Mouse (Mus musculus) midbrain, embryonic 10.5 days (tissue): ENCODE measurements at regions not wholly inside any gene's neighbourhood (a gene's known extent, or its start where the extent isn't known, plus 50 kb on each side); places are given as distances from the start of the nearest gene placed in this dataset.
"Not testable (repeated sequence)": the region's sequence is repeated elsewhere in the genome, so short reads cannot be mapped to it uniquely, and the experiment has no call there.

Experiments
- DNase-seq: peaks from one replicate; pipeline ENCODE4 v3.0.0-alpha.2; 2017; ENCODE audit warnings: low spot score
- H3K27ac ChIP-seq: fragments of 300-500 bp; sonication (generic); replicated peaks from 2 replicates; pipeline ENCODE4 v1.5.1; 2016; ENCODE audit warnings: mild to moderate bottlenecking
- H3K27me3 ChIP-seq: fragments of 300-500 bp; sonication (generic); 2 replicates; pipeline ENCODE4 v1.6.1; 2016; ENCODE audit warnings: low read depth, mild to moderate bottlenecking; ENCODE audit not compliant: poor library complexity, severe bottlenecking
- H3K36me3 ChIP-seq: fragments of 300-500 bp; sonication (generic); 2 replicates; pipeline ENCODE4 v1.6.1; 2016; ENCODE audit warnings: mild to moderate bottlenecking, moderate library complexity
- H3K4me1 ChIP-seq: fragments of 300-500 bp; sonication (generic); 2 replicates; pipeline ENCODE4 v1.6.1; 2016
- H3K4me3 ChIP-seq: fragments of 300-500 bp; sonication (generic); 2 replicates; pipeline ENCODE4 v1.5.1; 2016; ENCODE audit warnings: mild to moderate bottlenecking, moderate library complexity
- H3K9me3 ChIP-seq: fragments of 300-500 bp; sonication (generic); replicated peaks from 2 replicates; pipeline ENCODE4 v1.6.1; 2016; ENCODE audit warnings: mild to moderate bottlenecking
- WGBS: fragments of 180-500 bp; shearing (Covaris S2); methylation state at CpG from one replicate; pipeline ENCODE4 v1.1.7; 2016; 5-methylcytosine and 5-hydroxymethylcytosine counted together

DNA sequence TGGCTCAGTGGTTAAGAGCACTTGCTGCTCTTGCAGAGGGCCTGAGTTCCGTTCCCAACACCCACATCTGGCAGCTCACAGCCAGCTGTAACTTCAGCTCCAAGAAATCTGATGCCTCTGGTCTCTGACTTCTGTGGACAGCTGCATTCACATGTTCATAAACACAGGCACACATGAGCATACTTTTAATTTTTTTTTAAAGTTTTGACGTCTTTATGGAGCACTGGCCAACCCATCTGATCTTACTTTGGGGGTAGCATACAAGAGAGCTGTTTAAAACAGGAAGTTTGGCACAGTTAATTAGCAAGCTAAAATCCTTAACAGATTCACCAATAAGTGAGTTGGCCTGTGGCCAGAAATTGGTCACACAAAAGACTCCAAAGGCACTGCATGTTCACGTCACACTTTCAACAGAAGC is 81.2 kb upstream of the Atl2 start:
- no peaks in the 10 kb centered on the region for H3K9me3 ChIP-seq
- no peaks in the 10 kb centered on the region for H3K36me3 ChIP-seq
- H3K4me3 ChIP-seq, result no peak overlapping the region
- no peaks in the 10 kb centered on the region; the same call in 1 of the 2 replicates for H3K27me3 ChIP-seq
- H3K4me1 ChIP-seq, result peaks cover 33% of the 10 kb centered on the region
- 81% methylated on average over 3 of the region's 3 CpGs for WGBS
- no peak overlapping the region for H3K27ac ChIP-seq
- no peak for DNase-seq

DNA sequence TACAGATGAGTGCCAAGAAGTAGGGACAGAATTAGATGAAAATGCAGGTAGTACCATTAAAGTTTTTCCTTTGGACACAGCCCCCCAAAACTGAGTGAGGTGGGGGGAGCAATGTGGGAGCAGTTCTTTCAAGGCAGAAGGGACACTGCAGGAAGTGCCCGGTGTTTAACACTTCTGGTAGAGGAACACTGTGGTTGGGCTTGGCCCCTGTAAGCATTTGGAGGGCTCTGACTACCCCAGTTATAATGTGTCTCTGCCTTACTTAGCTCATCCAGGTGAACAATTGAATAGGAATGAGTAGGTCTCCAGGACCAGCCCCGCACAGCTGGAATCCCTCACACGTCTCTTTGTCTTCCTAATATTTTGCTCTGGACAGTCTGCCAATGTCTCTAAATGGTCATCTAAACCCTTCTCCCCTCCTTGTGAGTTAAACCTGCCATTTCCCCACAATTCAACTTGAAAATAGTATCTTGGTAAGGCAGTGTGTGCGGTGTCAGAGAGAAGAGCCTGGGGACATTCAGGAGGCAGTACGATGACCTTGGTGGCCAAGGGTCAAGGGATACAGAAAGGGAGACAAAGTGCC is 80.7 kb upstream of the Atl2 start:
- WGBS, result 83% methylated on average over 5 of the region's 5 CpGs
- Histone ChIP-seq H3K9me3 (no peaks in the 10 kb centered on the region), H3K4me1 (peaks cover 28% of the 10 kb centered on the region), H3K27ac (no peak overlapping the region), H3K36me3 (no peaks in the 10 kb centered on the region), H3K4me3 (peak overlapping the region; percentile 31), H3K27me3 (no peaks in the 10 kb centered on the region; the same call in 1 of the 2 replicates)
- no peak for DNase-seq

DNA sequence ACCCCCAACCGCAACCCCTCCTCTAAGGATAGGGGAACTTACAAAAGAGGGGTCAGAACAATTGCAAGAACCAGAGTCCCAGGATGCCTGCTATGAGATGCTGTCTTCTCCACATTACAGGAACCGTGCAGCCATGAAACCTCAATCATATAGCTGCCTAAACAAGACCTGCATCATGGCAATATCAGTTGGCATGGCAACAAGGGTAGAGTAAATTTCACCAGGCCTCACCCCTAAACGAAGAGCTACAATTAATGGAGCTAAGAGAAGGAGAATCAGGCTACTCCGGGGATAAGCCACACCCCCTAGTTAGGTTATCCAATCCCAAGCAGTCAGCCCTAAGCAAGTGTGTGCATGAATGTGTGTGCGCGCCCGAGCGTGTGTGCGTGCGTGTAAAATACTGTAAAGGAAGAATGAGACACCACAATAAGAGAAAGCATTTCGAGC is 80.1 kb upstream of the Atl2 start:
- Histone ChIP-seq H3K27ac (no peak overlapping the region), H3K27me3 (peaks cover 5% of the 10 kb centered on the region), H3K4me3 (peak overlapping the region; percentile 31), H3K36me3 (no peaks in the 10 kb centered on the region), H3K9me3 (no peaks in the 10 kb centered on the region), H3K4me1 (peaks cover 28% of the 10 kb centered on the region)
- WGBS, result 31% methylated on average over 11 of the region's 11 CpGs
- DNase-seq, result no peak

DNA sequence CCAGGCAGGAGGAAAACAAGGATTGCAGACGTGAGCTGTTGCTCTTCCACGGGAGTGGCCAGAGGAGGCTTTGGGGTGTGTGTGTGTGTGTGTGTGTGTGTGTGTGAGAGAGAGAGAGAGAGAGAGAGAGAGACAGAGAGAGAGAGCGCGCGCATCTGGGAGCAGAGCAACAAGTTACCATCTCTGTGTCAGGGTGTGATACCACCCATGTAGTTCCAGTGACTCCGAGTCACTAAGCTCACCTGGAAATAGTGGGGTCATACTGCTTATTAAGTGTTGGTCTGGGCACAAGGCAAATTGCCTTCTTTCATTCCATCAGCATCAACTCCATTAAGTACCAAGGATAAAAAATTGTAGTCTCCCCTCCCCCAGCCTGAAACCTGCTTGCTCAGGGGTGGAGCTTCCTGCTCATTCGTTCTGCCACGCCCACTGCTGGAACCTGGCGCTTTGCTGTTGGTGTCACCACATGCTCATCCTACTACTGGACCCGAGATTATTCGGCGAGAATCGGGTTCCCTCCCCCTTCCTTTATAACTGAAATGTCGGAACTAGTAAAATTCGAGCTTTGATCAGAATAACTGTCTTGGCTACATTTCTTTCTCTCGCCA is 79.3 kb upstream of the Atl2 start:
- H3K36me3 ChIP-seq, DNase-seq, H3K27ac ChIP-seq, H3K9me3 ChIP-seq: not testable (repeated sequence)
- Histone ChIP-seq H3K4me1 (peaks cover 28% of the 10 kb centered on the region), H3K27me3 (peaks cover 11% of the 10 kb centered on the region), H3K4me3 (peak overlapping the region; percentile 31)
- WGBS, result 28% methylated on average over 16 of the region's 16 CpGs

DNA sequence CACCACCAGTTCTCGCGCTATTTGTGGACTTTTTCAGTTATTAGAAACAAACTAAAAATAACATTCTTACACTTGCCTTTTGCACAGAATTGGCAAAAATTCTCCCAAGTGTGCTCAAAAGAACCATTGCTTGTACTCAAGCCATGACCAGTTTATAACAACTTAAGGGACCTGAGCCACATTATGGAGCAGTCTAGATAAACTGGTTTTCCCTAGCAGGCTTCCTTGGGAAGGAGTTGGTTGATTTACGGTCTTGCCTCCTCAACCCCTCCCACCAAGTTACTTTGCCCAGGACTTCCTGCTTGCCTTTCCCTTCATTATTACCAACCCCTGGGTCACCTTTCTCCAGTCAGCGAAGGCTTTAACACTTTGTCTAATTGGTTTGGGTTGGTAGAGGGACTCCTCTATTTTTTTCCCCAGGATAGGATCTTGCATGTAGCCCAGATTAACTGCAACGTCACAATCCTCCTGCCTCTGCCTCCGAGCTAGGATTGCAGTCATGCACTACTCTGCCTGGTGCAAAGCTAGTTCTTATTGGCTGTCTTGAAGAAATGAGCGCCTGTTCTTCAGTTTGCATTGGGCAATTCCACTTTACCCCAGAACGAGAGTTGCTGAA is 75.9 kb upstream of the Atl2 start:
- no peaks in the 10 kb centered on the region for H3K36me3 ChIP-seq
- no peak overlapping the region for H3K27ac ChIP-seq
- no peak for DNase-seq
- H3K27me3 ChIP-seq, result peaks cover 24% of the 10 kb centered on the region
- 85% methylated on average over 8 of the region's 8 CpGs for WGBS
- peaks cover 34% of the 10 kb centered on the region for H3K4me1 ChIP-seq
- no peaks in the 10 kb centered on the region for H3K9me3 ChIP-seq
- H3K4me3 ChIP-seq, result no peak overlapping the region

DNA sequence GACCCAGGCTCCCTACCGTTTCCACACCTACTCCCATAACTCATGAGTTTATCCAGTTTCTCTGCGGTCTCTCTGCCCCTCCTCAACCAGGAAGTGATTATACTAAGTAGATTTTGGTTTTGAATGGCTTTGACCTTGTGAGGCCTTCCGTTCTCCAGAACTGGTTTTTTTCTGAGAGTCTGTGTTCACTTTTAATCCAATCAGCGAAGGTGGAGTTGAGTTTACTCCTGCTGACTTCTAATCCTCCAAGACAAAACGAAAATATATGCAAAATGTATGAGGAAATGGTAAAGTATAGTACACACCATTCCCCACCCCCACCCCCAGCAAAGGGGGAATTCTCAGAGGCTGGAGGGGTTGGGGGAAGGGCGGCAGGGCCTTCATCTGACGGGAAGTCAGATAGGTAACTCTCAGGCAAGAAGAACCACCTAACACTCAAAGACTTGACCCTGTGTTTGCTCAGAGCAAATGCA is 73.6 kb upstream of the Atl2 start:
- DNase-seq, result no peak
- Histone ChIP-seq H3K9me3 (no peaks in the 10 kb centered on the region), H3K4me3 (no peak overlapping the region), H3K4me1 (peaks cover 12% of the 10 kb centered on the region), H3K27me3 (peaks cover 24% of the 10 kb centered on the region), H3K36me3 (no peaks in the 10 kb centered on the region), H3K27ac (no peak overlapping the region)
- 29% methylated on average over 7 of the region's 7 CpGs for WGBS

DNA sequence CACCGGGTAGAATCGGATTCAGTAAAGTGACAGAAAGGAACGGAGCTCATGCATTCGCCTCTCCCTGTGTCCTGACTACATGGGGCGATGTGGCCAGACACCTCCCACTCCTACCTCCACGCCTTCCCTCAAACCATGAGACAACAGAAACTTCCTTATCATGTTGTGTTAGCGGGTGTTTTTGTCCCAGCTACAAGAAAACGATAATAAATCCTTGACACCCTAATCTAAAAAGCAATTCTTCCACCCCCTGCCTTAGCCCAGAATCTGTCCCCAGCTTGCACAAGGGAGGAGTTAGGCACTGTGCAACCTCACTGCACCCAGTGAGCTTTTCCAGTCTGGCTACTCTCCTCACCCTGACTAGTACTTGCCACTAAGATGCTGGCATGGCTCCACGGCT is 72.9 kb upstream of the Atl2 start:
- H3K36me3 ChIP-seq, result no peaks in the 10 kb centered on the region
- WGBS, result 79% methylated on average over 9 of the region's 9 CpGs
- H3K27ac ChIP-seq, result no peak overlapping the region
- no peaks in the 10 kb centered on the region for H3K9me3 ChIP-seq
- H3K4me3 ChIP-seq, result no peak overlapping the region
- no peak for DNase-seq
- peaks cover 12% of the 10 kb centered on the region for H3K4me1 ChIP-seq
- H3K27me3 ChIP-seq, result peaks cover 24% of the 10 kb centered on the region

DNA sequence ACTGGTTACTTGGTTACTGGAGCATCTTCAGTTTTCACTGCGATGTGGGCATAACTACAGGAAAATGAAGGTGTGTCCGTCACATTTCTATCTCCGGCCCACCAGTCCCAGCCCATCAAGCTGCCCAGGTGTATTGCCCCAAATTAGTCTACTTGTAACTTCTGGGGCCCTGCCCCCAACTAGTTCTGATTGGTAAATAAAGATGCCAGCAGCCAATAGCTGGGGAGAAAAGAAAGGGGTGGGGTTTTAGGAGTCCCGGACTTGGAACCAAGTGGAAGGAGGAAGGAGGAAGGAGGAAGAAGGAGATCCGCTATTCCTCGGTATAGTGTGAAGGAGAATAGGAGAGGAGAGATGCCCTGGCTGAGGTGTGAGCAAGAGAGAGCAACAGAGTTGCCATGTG is 71.1 kb upstream of the Atl2 start:
- Histone ChIP-seq H3K4me3 (no peak overlapping the region), H3K27me3 (peaks cover 24% of the 10 kb centered on the region), H3K36me3 (no peaks in the 10 kb centered on the region), H3K4me1 (peaks cover 12% of the 10 kb centered on the region), H3K27ac (no peak overlapping the region), H3K9me3 (no peaks in the 10 kb centered on the region)
- WGBS, result 45% methylated on average over 6 of the region's 6 CpGs
- DNase-seq, result no peak

DNA sequence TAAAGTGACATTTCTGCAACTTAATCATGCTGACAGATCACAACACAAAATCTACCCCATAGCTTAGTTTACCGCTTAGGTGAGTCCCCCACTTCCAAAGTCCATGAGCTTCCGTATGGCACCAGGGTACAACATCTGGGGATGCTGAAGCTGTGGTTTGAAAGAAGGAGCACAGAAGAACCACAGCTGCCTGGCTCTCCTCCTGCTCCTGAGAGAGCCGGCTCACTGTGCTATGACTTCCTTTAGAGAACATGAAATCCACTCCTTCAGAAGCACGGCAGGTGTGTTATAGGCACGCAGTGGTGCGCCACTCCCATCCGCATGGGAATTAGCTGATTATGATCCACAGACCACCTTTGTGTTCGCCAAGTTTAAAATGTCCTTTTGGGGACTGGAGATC is 69.7 kb upstream of the Atl2 start:
- Histone ChIP-seq H3K36me3 (no peaks in the 10 kb centered on the region), H3K4me1 (peaks cover 12% of the 10 kb centered on the region), H3K27me3 (peaks cover 14% of the 10 kb centered on the region), H3K4me3 (no peak overlapping the region), H3K27ac (no peak overlapping the region), H3K9me3 (no peaks in the 10 kb centered on the region)
- no peak for DNase-seq
- WGBS, result 92% methylated on average over 8 of the region's 8 CpGs

DNA sequence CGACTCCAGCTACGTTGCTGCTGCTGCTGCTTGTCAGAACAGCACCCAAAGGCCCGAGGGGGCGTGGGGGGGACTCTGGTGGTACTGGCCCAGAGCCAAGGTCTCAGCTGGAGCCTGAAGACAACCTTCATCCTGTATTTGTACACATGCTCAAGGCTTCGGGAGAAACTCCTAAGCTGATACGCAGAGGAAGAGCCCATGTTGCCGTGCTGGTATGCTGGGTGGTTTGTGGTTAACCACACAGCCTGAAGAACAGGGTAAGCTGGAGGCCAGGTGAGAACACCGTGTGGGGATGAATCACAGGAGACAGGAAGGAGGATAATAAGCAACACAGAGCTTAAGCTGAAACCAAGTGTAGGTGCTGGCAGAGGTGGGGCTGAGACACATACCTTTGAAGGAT is 68.9 kb upstream of the Atl2 start:
- H3K27me3 ChIP-seq, result peaks cover 13% of the 10 kb centered on the region
- H3K9me3 ChIP-seq, result no peaks in the 10 kb centered on the region
- no peak for DNase-seq
- no peak overlapping the region for H3K4me3 ChIP-seq
- WGBS, result 89% methylated on average over 8 of the region's 8 CpGs
- peaks cover 7% of the 10 kb centered on the region for H3K4me1 ChIP-seq
- no peak overlapping the region for H3K27ac ChIP-seq
- no peaks in the 10 kb centered on the region for H3K36me3 ChIP-seq

DNA sequence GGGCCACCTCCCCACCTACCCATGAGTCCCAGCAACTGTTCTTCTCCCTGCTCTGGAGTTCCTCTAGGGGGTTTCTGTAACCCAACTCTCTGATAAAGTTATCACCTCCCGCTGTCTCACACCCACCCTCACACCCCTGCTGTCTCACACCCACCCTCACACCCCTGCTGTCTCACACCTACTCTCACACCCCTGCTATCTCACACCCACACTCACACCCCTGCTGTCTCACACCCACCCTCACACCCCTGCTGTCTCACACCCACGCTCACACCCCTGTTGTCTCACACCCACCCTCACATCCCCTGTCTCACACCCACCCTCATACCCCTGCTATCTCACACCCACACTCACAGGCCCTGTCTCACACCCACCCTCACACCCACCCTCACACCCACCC is 67.4 kb upstream of the Atl2 start:
- no peak overlapping the region for H3K27ac ChIP-seq
- no peaks in the 10 kb centered on the region for H3K9me3 ChIP-seq
- peaks cover 9% of the 10 kb centered on the region for H3K27me3 ChIP-seq
- no peaks in the 10 kb centered on the region for H3K36me3 ChIP-seq
- no peak overlapping the region for H3K4me3 ChIP-seq
- no peak for DNase-seq
- WGBS, result 74% methylated on average over 2 of the region's 2 CpGs
- peaks cover 5% of the 10 kb centered on the region; the same call in 1 of the 2 replicates for H3K4me1 ChIP-seq

DNA sequence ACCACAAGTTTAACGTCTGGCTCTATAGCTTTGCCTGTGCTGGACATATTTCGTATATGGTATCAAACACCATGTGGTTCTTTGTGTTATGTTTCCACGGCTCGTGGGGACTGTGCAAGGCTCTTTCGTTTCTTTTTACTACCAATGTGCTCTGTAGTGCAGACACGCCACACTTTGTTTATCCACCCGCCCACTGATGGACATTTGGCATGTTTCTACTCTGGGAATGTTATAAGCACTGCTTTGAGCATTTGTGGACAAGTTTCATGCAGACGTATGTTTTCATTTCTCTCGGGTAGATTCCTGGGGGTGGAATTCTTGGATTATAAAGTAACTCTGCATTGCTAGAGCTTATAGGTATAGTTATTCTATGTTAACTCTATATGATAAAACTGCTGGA is 65.5 kb upstream of the Atl2 start:
- Histone ChIP-seq H3K4me1 (peaks cover 5% of the 10 kb centered on the region; the same call in 1 of the 2 replicates), H3K27me3 (no peaks in the 10 kb centered on the region), H3K9me3 (no peaks in the 10 kb centered on the region), H3K36me3 (no peaks in the 10 kb centered on the region), H3K27ac (no peak overlapping the region), H3K4me3 (no peak overlapping the region)
- no peak for DNase-seq
- whole genome bisulfite sequencing, result 81% methylated on average over 9 of the region's 9 CpGs

DNA sequence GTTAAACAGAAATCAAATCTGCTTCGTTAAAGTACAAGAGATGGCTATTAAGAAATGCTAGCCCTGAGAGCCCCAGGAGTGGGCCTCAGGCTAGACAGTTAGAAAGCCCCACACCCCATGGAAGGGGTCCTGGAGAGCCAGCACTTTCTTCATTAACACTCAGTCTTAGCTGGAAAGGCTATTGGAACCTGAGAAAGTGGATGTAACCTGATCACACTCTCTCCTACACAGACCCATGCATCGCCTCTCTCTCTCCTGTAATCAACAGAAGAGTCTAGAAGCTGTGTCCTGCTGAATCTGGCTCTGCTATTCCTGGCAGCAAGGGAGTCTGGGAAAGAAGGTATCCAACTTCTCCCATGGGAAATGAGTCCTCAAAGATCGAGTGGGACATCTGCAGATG is 64.8 kb upstream of the Atl2 start:
- no peak overlapping the region for H3K4me3 ChIP-seq
- H3K27ac ChIP-seq, result no peak overlapping the region
- H3K27me3 ChIP-seq, result no peaks in the 10 kb centered on the region
- no peak for DNase-seq
- peaks cover 5% of the 10 kb centered on the region; the same call in 1 of the 2 replicates for H3K4me1 ChIP-seq
- no peaks in the 10 kb centered on the region for H3K36me3 ChIP-seq
- WGBS, result 62% methylated on average over 3 of the region's 3 CpGs
- no peaks in the 10 kb centered on the region for H3K9me3 ChIP-seq
